Mouse (Mus musculus) ovary, postnatal 10 days (tissue): Measurements from ENCODE around the gene Arfgap3.

Source experiments
- DNase-seq: peaks from one replicate; pipeline ENCODE4 v3.0.0; 2022; ENCODE audit warnings: low spot score

Arfgap3 gene

GRCm38 (mm10) chr15:83251176-83252004 lies 98.7 kb downstream of the Arfgap3 start, which contains the start of gene A4galt:
TSS of gene A4galt (minus strand) at chr15:83251774.
- DNase-seq = peak; percentile 44

DNA sequence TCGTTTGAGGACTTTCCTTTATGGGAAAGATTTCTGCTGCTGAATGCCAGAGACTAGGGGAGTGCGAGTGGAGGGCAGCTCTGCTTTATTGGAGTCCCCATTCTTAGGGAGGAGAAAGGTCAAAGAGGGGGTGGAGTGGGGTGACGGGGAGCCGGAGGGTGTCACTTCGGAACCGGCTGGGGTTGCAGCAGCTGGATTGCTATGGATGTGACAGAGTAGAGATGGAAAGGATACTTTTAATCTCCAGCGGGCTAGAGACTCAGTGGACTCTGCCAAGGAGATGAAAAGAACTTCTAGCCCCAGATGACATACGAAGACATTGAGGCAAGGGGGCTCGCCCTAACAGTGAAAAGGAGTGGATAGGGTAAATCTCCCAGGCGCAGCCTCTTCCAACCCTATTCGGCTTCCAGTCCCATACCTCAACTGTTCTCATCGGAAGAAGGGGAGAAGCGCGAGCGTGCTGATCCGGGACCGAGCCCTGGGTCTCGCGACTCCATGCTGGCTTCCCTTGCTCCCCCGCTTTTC lies 99.3 kb downstream of the Arfgap3 start:
- no peak for DNase-seq
